Mouse (Mus musculus) stomach, postnatal 0 days (tissue): ENCODE results near the gene Irgq.

ENCODE experiments used
- CTCF ChIP-seq: IDR thresholded peaks from 2 replicates; pipeline ENCODE4 v1.5.1; 2016; ENCODE audit warnings: antibody characterized with exemption, low read depth, mild to moderate bottlenecking, moderate library complexity
- EP300 ChIP-seq: optimal IDR thresholded peaks from 2 replicates; pipeline ENCODE3; 2016; ENCODE audit warnings: antibody characterized with exemption

DNA sequence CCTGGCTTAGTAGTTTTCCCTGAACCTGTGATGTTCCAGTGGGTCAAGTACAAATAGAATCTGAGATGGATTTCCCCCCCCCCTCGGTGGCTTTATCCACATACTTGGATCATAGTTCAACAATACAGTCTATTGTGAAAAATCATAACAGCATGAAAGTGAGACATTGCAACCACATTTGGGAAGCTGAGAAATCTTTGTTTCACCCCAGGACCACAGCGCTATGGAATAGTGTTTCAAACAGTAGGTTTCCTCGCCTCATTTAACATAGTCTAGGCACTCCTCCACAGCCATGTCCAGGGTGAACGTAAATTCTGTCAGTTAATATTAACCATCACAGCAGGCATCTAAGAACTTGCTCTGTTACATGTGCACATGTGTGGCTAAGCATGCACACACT lies 6.6 kb downstream of the Irgq start:
- TF ChIP-seq CTCF (no peak), EP300 (no peak)
